Mouse (Mus musculus): Measurements from ENCODE around the gene Map7d1. TPM values are rescaled to one million over a fixed set of nuclear protein-coding genes. Genes with fewer than 3 reads are reported as not detected.

Map7d1 gene
- polyA plus RNA-seq, 1 experiment from 2014 or later: 54.8 TPM

DNA sequence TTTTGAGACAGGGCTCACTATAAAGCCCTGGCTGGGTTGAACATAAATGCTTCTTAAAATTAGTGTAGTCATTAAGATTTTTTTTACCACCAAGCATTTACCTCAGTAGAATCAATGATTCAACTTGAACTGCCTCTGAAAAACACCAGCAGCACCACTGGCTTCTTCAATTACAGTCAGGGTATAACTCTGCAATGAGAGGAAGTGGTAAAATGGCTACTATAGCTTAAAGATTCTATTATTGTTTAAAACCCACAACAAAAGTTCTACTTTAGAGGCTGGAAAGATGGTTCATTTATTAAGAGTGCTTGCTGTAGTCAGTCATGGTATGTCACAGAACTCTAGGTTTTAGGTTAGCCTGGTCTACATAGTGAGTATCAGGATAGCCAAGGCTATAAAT is 61.9 kb downstream of the Map7d1 start:
- no peaks in the 10 kb centered on the region for H3K27me3 ChIP-seq (replicated peaks; ENCODE audit: control insufficient read depth, insufficient read depth, low read length)
- no peak for DNase-seq (ENCODE audit: low spot score)
- no peaks in the 10 kb centered on the region for H3K9me3 ChIP-seq (replicated peaks; ENCODE audit: control insufficient read depth, low read length)
- no peaks in the 10 kb centered on the region for H3K4me1 ChIP-seq (ENCODE audit: control insufficient read depth, insufficient read depth, low read length)
- ATAC-seq: no peak
- H3K4me3 ChIP-seq (ENCODE audit: low read depth, low read length): no peak overlapping the region
- H3K36me3 ChIP-seq (ENCODE audit: control insufficient read depth, insufficient read depth, low read length): peaks cover 32% of the 10 kb centered on the region
- H3K9ac ChIP-seq (ENCODE audit: low read length): no peak overlapping the region
- no peak overlapping the region for H3K27ac ChIP-seq (ENCODE audit: low read depth, low read length)
- H3K4me2 ChIP-seq (ENCODE audit: low read length): no peak overlapping the region

DNA sequence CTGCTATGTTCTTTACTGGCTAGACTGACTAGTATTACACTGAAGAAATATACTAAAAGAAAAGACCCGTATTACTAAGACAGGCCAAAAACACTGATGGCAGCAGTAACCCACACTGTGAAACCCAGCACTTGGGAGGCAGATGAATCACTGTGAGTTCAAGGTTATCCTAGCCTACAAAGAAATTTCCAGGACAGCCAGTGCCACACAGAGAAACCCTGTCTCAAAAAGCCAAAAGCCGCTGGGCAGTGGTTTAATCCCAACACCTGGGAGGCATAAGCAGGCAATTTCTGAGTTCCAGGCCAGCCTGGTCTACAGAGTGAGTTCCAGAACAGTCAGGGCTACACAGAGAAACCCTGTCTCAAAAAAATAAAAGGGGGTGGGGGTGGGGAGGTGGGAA is 65.5 kb downstream of the Map7d1 start:
- no peak overlapping the region for H3K9ac ChIP-seq (ENCODE audit: low read length)
- WGBS: 86% methylated on average over 2 of the region's 2 CpGs
- H3K36me3 ChIP-seq (ENCODE audit: control insufficient read depth, insufficient read depth, low read length): peaks cover 36% of the 10 kb centered on the region

DNA sequence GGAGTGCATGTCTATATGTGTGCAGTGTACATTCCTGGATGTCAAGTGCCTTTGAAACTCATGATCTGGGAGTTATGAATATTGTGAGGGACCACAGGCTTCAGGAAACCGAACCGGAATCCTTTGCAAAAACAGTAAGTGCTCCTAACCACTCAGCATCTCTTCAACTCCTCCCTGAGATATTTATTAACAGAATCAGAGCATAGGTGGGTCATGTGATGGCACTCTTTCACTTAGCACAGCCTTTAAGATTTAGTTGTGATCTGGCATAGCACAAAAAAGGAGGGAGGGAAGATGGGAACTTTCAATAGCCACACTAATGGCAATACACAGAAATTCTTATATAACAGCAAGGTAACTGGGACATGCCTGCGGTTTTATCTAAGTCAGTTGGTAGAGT is 69.0 kb downstream of the Map7d1 start:
- Histone ChIP-seq H3K27me3 (replicated peaks; ENCODE audit: control insufficient read depth, insufficient read depth, low read length) (no peaks in the 10 kb centered on the region), H3K4me2 (ENCODE audit: low read length) (no peak overlapping the region), H3K9me3 (replicated peaks; ENCODE audit: control insufficient read depth, low read length) (no peaks in the 10 kb centered on the region), H3K4me1 (ENCODE audit: control insufficient read depth, insufficient read depth, low read length) (no peaks in the 10 kb centered on the region), H3K4me3 (ENCODE audit: low read depth, low read length) (no peak overlapping the region), H3K36me3 (ENCODE audit: control insufficient read depth, insufficient read depth, low read length) (peaks cover 34% of the 10 kb centered on the region), H3K9ac (ENCODE audit: low read length) (no peak overlapping the region), H3K27ac (ENCODE audit: low read depth, low read length) (no peak overlapping the region)
- WGBS: 96% methylated on average over 3 of the region's 3 CpGs
- no peak for DNase-seq (ENCODE audit: low spot score)
- ATAC-seq: no peak

More for the DNA sequence above, 65.5 kb downstream of the Map7d1 start:
- Histone ChIP-seq H3K27me3 (replicated peaks; ENCODE audit: control insufficient read depth, insufficient read depth, low read length) (no peaks in the 10 kb centered on the region), H3K9me3 (replicated peaks; ENCODE audit: control insufficient read depth, low read length) (no peaks in the 10 kb centered on the region), H3K4me3 (ENCODE audit: low read depth, low read length) (no peak overlapping the region), H3K4me2 (ENCODE audit: low read length) (no peak overlapping the region), H3K4me1 (ENCODE audit: control insufficient read depth, insufficient read depth, low read length) (no peaks in the 10 kb centered on the region), H3K27ac (ENCODE audit: low read depth, low read length) (no peak overlapping the region)
- DNase-seq (ENCODE audit: low spot score) (no peak), ATAC-seq (no peak)

DNA sequence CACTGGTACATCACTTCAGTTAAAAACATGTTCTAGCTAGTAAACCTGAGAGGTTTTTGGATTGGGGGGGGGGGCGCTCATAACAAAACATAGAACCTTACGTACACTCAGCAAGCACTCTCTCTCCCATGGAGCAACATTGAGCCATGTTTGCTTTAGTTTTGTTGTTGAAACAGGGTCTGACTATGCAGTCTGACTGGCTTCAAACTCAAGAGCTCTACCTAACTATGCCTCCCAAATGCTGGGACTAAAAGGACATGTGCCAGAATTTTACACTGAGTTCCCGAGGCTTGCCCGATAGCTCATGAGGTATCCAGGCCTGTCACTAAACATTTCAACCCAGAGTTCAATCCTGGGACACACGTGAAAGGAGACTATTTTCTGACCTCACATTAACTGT is 73.1 kb downstream of the Map7d1 start:
- 91% methylated on average over 5 of the region's 5 CpGs for WGBS
- no peak overlapping the region for H3K27ac ChIP-seq (ENCODE audit: low read depth, low read length)
- no peaks in the 10 kb centered on the region for H3K9me3 ChIP-seq (replicated peaks; ENCODE audit: control insufficient read depth, low read length)
- ATAC-seq (no peak), DNase-seq (ENCODE audit: low spot score) (no peak)
- H3K4me1 ChIP-seq (ENCODE audit: control insufficient read depth, insufficient read depth, low read length): no peaks in the 10 kb centered on the region
- H3K4me2 ChIP-seq (ENCODE audit: low read length): no peak overlapping the region
- peaks cover 54% of the 10 kb centered on the region for H3K36me3 ChIP-seq (ENCODE audit: control insufficient read depth, insufficient read depth, low read length)
- no peak overlapping the region for H3K9ac ChIP-seq (ENCODE audit: low read length)
- no peak overlapping the region for H3K4me3 ChIP-seq (ENCODE audit: low read depth, low read length)
- no peaks in the 10 kb centered on the region for H3K27me3 ChIP-seq (replicated peaks; ENCODE audit: control insufficient read depth, insufficient read depth, low read length)

Other genes with a start within 250 kb of the Map7d1 start
- gene Csf3r, start 231.8 kb downstream of the Map7d1 start, polyA plus RNA-seq (2014; fragmentation: Nextera tagmentation; extraction: Ambion mirVana): 0.48 and 0.53 TPM in 2 replicates
- gene Mrps15, start 209.4 kb downstream of the Map7d1 start, polyA plus RNA-seq (2014; fragmentation: Nextera tagmentation; extraction: Ambion mirVana): 108 and 124 TPM in 2 replicates
- gene Oscp1, start 197.8 kb downstream of the Map7d1 start, polyA plus RNA-seq (2014; fragmentation: Nextera tagmentation; extraction: Ambion mirVana): 31.2 and 32.0 TPM in 2 replicates
- gene Lsm10, start 159.7 kb downstream of the Map7d1 start, polyA plus RNA-seq (2014; fragmentation: Nextera tagmentation; extraction: Ambion mirVana): 63.1 and 76.6 TPM in 2 replicates
- gene Stk40, start 152.4 kb downstream of the Map7d1 start, polyA plus RNA-seq (2014; fragmentation: Nextera tagmentation; extraction: Ambion mirVana): 22.2 and 25.1 TPM in 2 replicates
- 13.4 and 14.2 TPM in 2 replicates for gene Eva1b, start 108.6 kb downstream of the Map7d1 start, polyA plus RNA-seq (2014; fragmentation: Nextera tagmentation; extraction: Ambion mirVana)
- gene Sh3d21, start 92.9 kb downstream of the Map7d1 start, polyA plus RNA-seq (2014; fragmentation: Nextera tagmentation; extraction: Ambion mirVana): 1.1 TPM in 2 replicates
- 128 and 152 TPM in 2 replicates for gene Thrap3, start 53.6 kb downstream of the Map7d1 start, polyA plus RNA-seq (2014; fragmentation: Nextera tagmentation; extraction: Ambion mirVana)
- 36.9 and 39.3 TPM in 2 replicates for gene Trappc3, start 6.0 kb upstream of the Map7d1 start, polyA plus RNA-seq (2014; fragmentation: Nextera tagmentation; extraction: Ambion mirVana)
- gene Col8a2, start 30.4 kb upstream of the Map7d1 start, polyA plus RNA-seq (2014; fragmentation: Nextera tagmentation; extraction: Ambion mirVana): 1.2 and 2.9 TPM in 2 replicates
- gene Adprhl2, start 65.4 kb upstream of the Map7d1 start, polyA plus RNA-seq (2014; fragmentation: Nextera tagmentation; extraction: Ambion mirVana): 53.9 and 62.4 TPM in 2 replicates
- gene Tekt2, start 69.3 kb upstream of the Map7d1 start, polyA plus RNA-seq (2014; fragmentation: Nextera tagmentation; extraction: Ambion mirVana): 9.4 and 11.1 TPM in 2 replicates
- 7.7 and 13.4 TPM in 2 replicates for gene Ago3, start 173.2 kb upstream of the Map7d1 start, polyA plus RNA-seq (2014; fragmentation: Nextera tagmentation; extraction: Ambion mirVana)
- 19.0 and 22.1 TPM in 2 replicates for gene Ago1, start 212.2 kb upstream of the Map7d1 start, polyA plus RNA-seq (2014; fragmentation: Nextera tagmentation; extraction: Ambion mirVana)